ENCODE assay signal across 23 mouse cellular contexts in genomic region chr5:132809181-132809580, GRCm38 (mm10).
A peak's percentile ranks its signal among the peaks of the same experiment; 100 is the strongest.
DNase-seq lines count a peak whose midpoint lies in the region; ATAC-seq and TF ChIP-seq lines count a peak whose summit lies in the region.
"Had no signal": no experiment of that assay in that cellular context is flagged by ENCODE, and none has a peak within 500 bp of the region (broad histone marks: within the 10 kb centered on the region; RNA-seq: fewer than 3 reads in every experiment).

No protein-coding gene starts in this region.

- 59% methylated on average over 4 of the region's 4 CpGs for WGBS in forebrain, postnatal 0 days
- 85% methylated on average over 4 of the region's 4 CpGs for WGBS in forebrain, embryonic 13.5 days
- 57% methylated on average over 4 of the region's 4 CpGs for WGBS in intestine, embryonic 16.5 days

- H3K27ac ChIP-seq in forebrain, postnatal 0 days (ENCODE audit: low read depth, low read length) = no peak overlapping the region
- no peak overlapping the region for H3K27ac ChIP-seq in forebrain, embryonic 13.5 days
- H3K27ac ChIP-seq in intestine, embryonic 16.5 days (ENCODE audit: low read length) = no peak overlapping the region
- H3K27ac ChIP-seq: embryonic facial prominence, embryonic 15.5 days; heart, embryonic 15.5 days; hindbrain, embryonic 15.5 days; layer of hippocampus, adult 2 months; limb, embryonic 12.5 days; liver, embryonic 12.5 days; midbrain, embryonic 15.5 days; neural tube, embryonic 12.5 days had no signal

- TF ChIP-seq CTCF in forebrain, postnatal 0 days (IDR thresholded peaks at IDR 0.05; ENCODE audit: low read depth) = no peak

- H3K4me2 ChIP-seq in forebrain, postnatal 0 days (ENCODE audit: low read depth) = no peak overlapping the region
- no peak overlapping the region for H3K4me2 ChIP-seq in forebrain, embryonic 13.5 days
- no peak overlapping the region for H3K4me2 ChIP-seq in intestine, embryonic 16.5 days (ENCODE audit: low read depth, low read length)
- H3K4me2 ChIP-seq: embryonic facial prominence, embryonic 15.5 days; heart, embryonic 15.5 days; hindbrain, embryonic 15.5 days; limb, embryonic 12.5 days; liver, embryonic 12.5 days; midbrain, embryonic 15.5 days; neural tube, embryonic 12.5 days had no signal

- H3K27me3 ChIP-seq in forebrain, postnatal 0 days (ENCODE audit: insufficient read depth, low read length) = no peaks in the 10 kb centered on the region
- H3K27me3 ChIP-seq in forebrain, embryonic 13.5 days = no peaks in the 10 kb centered on the region
- H3K27me3 ChIP-seq in intestine, embryonic 16.5 days (replicated peaks; ENCODE audit: control insufficient read depth, insufficient read depth, low read length) = no peaks in the 10 kb centered on the region
- H3K27me3 ChIP-seq: embryonic facial prominence, embryonic 15.5 days; heart, embryonic 15.5 days; hindbrain, embryonic 15.5 days; limb, embryonic 12.5 days; liver, embryonic 12.5 days; megakaryocyte, embryonic 14.5 days; midbrain, embryonic 15.5 days; neural tube, embryonic 12.5 days had no signal

- ATAC-seq in forebrain, postnatal 0 days = no peak
- no peak for ATAC-seq in forebrain, embryonic 13.5 days
- no peak for ATAC-seq in intestine, embryonic 16.5 days
- ATAC-seq: CD4-positive, CD25-positive, alpha-beta regulatory T cell, adult 4 months; liver, embryonic 12.5 days; midbrain, embryonic 15.5 days had no signal

- H3K4me1 ChIP-seq in forebrain, postnatal 0 days (ENCODE audit: insufficient read depth) = no peaks in the 10 kb centered on the region
- H3K4me1 ChIP-seq in forebrain, embryonic 13.5 days = no peaks in the 10 kb centered on the region
- no peaks in the 10 kb centered on the region for H3K4me1 ChIP-seq in intestine, embryonic 16.5 days (ENCODE audit: control insufficient read depth, insufficient read depth, low read length)
- H3K4me1 ChIP-seq: embryonic facial prominence, embryonic 15.5 days; heart, embryonic 15.5 days; hindbrain, embryonic 15.5 days; limb, embryonic 12.5 days; liver, embryonic 12.5 days; megakaryocyte, embryonic 14.5 days; midbrain, embryonic 15.5 days; neural tube, embryonic 12.5 days had no signal

- peak; percentile 17 for DNase-seq in forebrain, postnatal 0 days
- DNase-seq in kidney, postnatal 10 days = peak; percentile 26
- no peak for DNase-seq in kidney, adult 9 months
- DNase-seq in right cerebral cortex, postnatal 4 days = peak; percentile 12
- DNase-seq in right cerebral cortex, postnatal 25 days = no peak
- no peak for DNase-seq in liver
- DNase-seq: cerebellum, adult 11 months; cerebellum, adult 9-11 months; kidney, adult 8-10 months; right cerebral cortex, postnatal 14 days; thymus, postnatal 25 days had no signal

- H3K4me3 ChIP-seq in forebrain, postnatal 0 days (ENCODE audit: low read depth, low read length) = no peak overlapping the region
- no peak overlapping the region for H3K4me3 ChIP-seq in forebrain, embryonic 13.5 days
- no peak overlapping the region for H3K4me3 ChIP-seq in intestine, embryonic 16.5 days (ENCODE audit: low read length)
- H3K4me3 ChIP-seq: embryonic facial prominence, embryonic 15.5 days; heart, embryonic 15.5 days; hindbrain, embryonic 15.5 days; layer of hippocampus, adult 2 months; limb, embryonic 12.5 days; liver, embryonic 12.5 days; megakaryocyte, embryonic 14.5 days; midbrain, embryonic 15.5 days; neural tube, embryonic 12.5 days had no signal

- H3K9me3 ChIP-seq in forebrain, postnatal 0 days (ENCODE audit: low read length) = 0 out of 2 replicates have a peak, but pooled peaks cover 3% of the 10 kb centered on the region
- no peaks in the 10 kb centered on the region; the same call in 1 of the 2 replicates for H3K9me3 ChIP-seq in forebrain, embryonic 13.5 days (replicated peaks)
- peaks cover 4% of the 10 kb centered on the region; the same call in 1 of the 2 replicates for H3K9me3 ChIP-seq in intestine, embryonic 16.5 days (ENCODE audit: control insufficient read depth, low read length)
- H3K9me3 ChIP-seq: embryonic facial prominence, embryonic 15.5 days; heart, embryonic 15.5 days; hindbrain, embryonic 15.5 days; midbrain, embryonic 15.5 days; neural tube, embryonic 12.5 days had no signal

- no peaks in the 10 kb centered on the region for H3K36me3 ChIP-seq in forebrain, postnatal 0 days (ENCODE audit: insufficient read depth)
- H3K36me3 ChIP-seq in forebrain, embryonic 13.5 days (ENCODE audit: poor library complexity, severe bottlenecking) = no peaks in the 10 kb centered on the region
- no peaks in the 10 kb centered on the region for H3K36me3 ChIP-seq in intestine, embryonic 16.5 days (ENCODE audit: control insufficient read depth, insufficient read depth, low read length)
- H3K36me3 ChIP-seq: embryonic facial prominence, embryonic 15.5 days; heart, embryonic 15.5 days; hindbrain, embryonic 15.5 days; limb, embryonic 12.5 days; liver, embryonic 12.5 days; midbrain, embryonic 15.5 days; neural tube, embryonic 12.5 days had no signal

- no peak overlapping the region for H3K9ac ChIP-seq in forebrain, postnatal 0 days
- no peak overlapping the region for H3K9ac ChIP-seq in forebrain, embryonic 13.5 days
- no peak overlapping the region for H3K9ac ChIP-seq in intestine, embryonic 16.5 days (ENCODE audit: low read depth, low read length)
- H3K9ac ChIP-seq: embryonic facial prominence, embryonic 15.5 days; heart, embryonic 15.5 days; hindbrain, embryonic 15.5 days; limb, embryonic 12.5 days; liver, embryonic 12.5 days; midbrain, embryonic 15.5 days; neural tube, embryonic 12.5 days had no signal

Comparison
In these comparisons a context has a peak if more than half of its experiments do, and no peak if none do; other contexts are left out.
1. DNase-seq: peak in forebrain, postnatal 0 days (single experiment), kidney, postnatal 10 days (single experiment) and right cerebral cortex, postnatal 4 days (single experiment); none in kidney, adult 9 months (single experiment), right cerebral cortex, postnatal 25 days (single experiment) and liver (single experiment).